Mouse (Mus musculus) hindbrain, embryonic 11.5 days (tissue): ENCODE results near the gene Myh7. TPM values are rescaled to one million over a fixed set of nuclear protein-coding genes. Genes with fewer than 3 reads are reported as not detected.
"Not testable (repeated sequence)": the region's sequence is repeated elsewhere in the genome, so short reads cannot be mapped to it uniquely, and the experiment has no call there.

Experiments used
- ATAC-seq: fragments of 200-750 bp; cut with Nextera tagmentation; 2 replicates; pipeline ENCODE4 v1.8.0; 2017; ENCODE audit warnings: mild to moderate bottlenecking, moderate TSS enrichment, moderate library complexity; ENCODE audit not compliant: low FRiP score
- DNase-seq: peaks from one replicate; pipeline ENCODE4 v3.0.0-alpha.2; 2015; ENCODE audit warnings: low spot score
- H3K27ac ChIP-seq: fragments of 300-500 bp; sonication (generic); 2 replicates; pipeline ENCODE4 v1.5.1; 2014; ENCODE audit warnings: mild to moderate bottlenecking, low read depth, low read length
- H3K27me3 ChIP-seq: fragments of 300-500 bp; sonication (generic); 2 replicates; pipeline ENCODE4 v1.6.1; 2014; ENCODE audit warnings: mild to moderate bottlenecking, low read length, moderate library complexity, mixed read lengths; ENCODE audit not compliant: control insufficient read depth, insufficient read depth
- H3K36me3 ChIP-seq: fragments of 300-500 bp; sonication (generic); 2 replicates; pipeline ENCODE4 v1.6.1; 2014; ENCODE audit warnings: mild to moderate bottlenecking, low read length, moderate library complexity, mixed read lengths; ENCODE audit not compliant: control insufficient read depth, insufficient read depth
- H3K4me1 ChIP-seq: fragments of 300-500 bp; sonication (generic); replicated peaks from 2 replicates; pipeline ENCODE4 v1.6.1; 2014; ENCODE audit warnings: low read length, mixed read lengths; ENCODE audit not compliant: control insufficient read depth, insufficient read depth
- H3K4me2 ChIP-seq: fragments of 300-500 bp; sonication (generic); replicated peaks from 2 replicates; pipeline ENCODE4 v1.6.1; 2014; ENCODE audit warnings: mild to moderate bottlenecking, low read depth, low read length
- H3K4me3 ChIP-seq: fragments of 300-500 bp; sonication (generic); 2 replicates; pipeline ENCODE4 v1.5.1; 2014; ENCODE audit warnings: low read depth, low read length
- H3K9ac ChIP-seq: fragments of 300-500 bp; sonication (generic); 2 replicates; pipeline ENCODE4 v1.6.1; 2014; ENCODE audit warnings: low read depth, low read length
- H3K9me3 ChIP-seq: fragments of 300-500 bp; sonication (generic); 2 replicates; pipeline ENCODE4 v1.6.1; 2016; ENCODE audit warnings: low read length; ENCODE audit not compliant: control insufficient read depth
- WGBS: fragments of 180-500 bp; shearing (Covaris S2); extraction: QIAGEN DNeasy Blood & Tissue Kit; methylation state at CpG from one replicate; pipeline ENCODE4 v1.1.7; 2014; 5-methylcytosine and 5-hydroxymethylcytosine counted together
- polyA plus RNA-seq: library from polyadenylated mRNA; unstranded; fragments of >200 nt; fragmentation: Nextera tagmentation; extraction: Ambion mirVana; gene quantifications from 2 replicates; pipeline ENCODE4 v1.2.1, GENCODE M21; 2014

The Myh7 gene
- polyA plus RNA-seq, 1 experiment from 2014 or later = 1.8 TPM

DNA sequence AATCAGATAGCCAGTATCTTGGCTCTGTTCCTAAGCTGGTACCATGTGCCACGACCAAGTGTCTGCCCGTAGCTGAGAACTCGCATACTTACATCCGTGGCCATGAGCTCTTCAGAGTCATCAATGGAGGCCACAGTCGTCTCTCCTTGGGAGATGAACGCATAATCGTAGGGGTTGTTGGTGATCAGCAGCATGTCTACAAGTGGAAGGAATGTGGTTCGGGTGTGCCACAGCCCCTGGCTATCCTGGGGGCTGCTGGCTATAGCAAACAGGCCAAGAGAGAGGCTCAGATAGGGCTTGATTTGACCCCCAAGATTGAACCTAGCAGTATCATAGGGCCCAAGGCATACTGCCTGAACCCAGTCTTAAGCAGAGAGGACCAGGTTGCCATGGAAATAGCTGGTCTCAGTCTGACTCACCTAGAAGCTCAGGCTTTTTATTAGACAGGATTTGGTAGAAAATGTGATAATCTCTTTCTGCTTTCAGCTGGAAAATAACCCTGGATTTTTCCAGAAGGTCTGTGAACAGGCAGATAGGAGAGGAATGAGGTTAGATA is 4.5 kb downstream of the Myh7 start:
- peaks cover 2% of the 10 kb centered on the region; the same call in 1 of the 2 replicates for H3K4me1 ChIP-seq
- H3K27ac ChIP-seq = no peak overlapping the region
- no peak for ATAC-seq
- no peak overlapping the region for H3K4me2 ChIP-seq
- 89% methylated on average over 8 of the region's 8 CpGs for WGBS
- no peaks in the 10 kb centered on the region for H3K36me3 ChIP-seq
- no peaks in the 10 kb centered on the region for H3K27me3 ChIP-seq
- H3K4me3 ChIP-seq = no peak overlapping the region
- H3K9me3 ChIP-seq = no peaks in the 10 kb centered on the region
- H3K9ac ChIP-seq = no peak overlapping the region
- DNase-seq = no peak

- no peaks in the 10 kb centered on the region for H3K9me3 ChIP-seq
- no peak overlapping the region for H3K9ac ChIP-seq
- H3K4me2 ChIP-seq = no peak overlapping the region
- DNase-seq = no peak
- no peak overlapping the region for H3K27ac ChIP-seq
- no peak for ATAC-seq
- WGBS = 90% methylated on average over 13 of the region's 13 CpGs
- no peaks in the 10 kb centered on the region for H3K36me3 ChIP-seq
- no peaks in the 10 kb centered on the region for H3K4me1 ChIP-seq
- H3K4me3 ChIP-seq = no peak overlapping the region
- no peaks in the 10 kb centered on the region for H3K27me3 ChIP-seq
Measured at GRCm38 (mm10) chr14:54988882-54989281, 5.5 kb downstream of the Myh7 start.

DNA sequence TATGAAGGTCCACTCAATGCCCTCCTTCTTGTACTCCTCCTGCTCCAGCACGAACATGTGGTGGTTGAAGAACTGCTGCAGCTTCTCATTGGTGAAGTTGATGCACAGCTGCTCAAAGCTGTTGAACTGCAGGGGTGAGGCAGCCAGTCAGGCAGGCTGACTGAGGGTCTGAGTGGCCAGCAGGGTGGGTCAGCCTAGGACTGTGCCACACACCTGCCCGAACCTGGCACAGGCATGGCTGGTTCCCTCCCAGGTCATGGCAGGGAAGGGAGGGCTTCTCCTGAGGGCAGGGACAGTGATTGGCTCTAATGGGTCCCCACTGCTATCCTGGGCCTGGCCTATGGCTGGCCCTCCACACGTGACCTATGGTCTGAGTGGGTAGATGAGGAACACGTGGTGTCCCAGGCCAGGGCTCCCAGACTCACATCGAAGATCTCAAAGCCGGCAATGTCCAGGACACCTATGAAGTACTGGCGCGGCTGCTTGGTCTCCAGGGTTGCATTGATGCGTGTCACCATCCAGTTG is 6.0 kb downstream of the Myh7 start:
- H3K36me3 ChIP-seq, H3K9me3 ChIP-seq, H3K4me3 ChIP-seq, DNase-seq, H3K27ac ChIP-seq, H3K4me1 ChIP-seq, H3K4me2 ChIP-seq, ATAC-seq, H3K27me3 ChIP-seq, H3K9ac ChIP-seq: not testable (repeated sequence)
- WGBS = 85% methylated on average over 9 of the region's 9 CpGs

GRCm38 (mm10) chr14:54981934-54982333 is 12.5 kb downstream of the Myh7 start:
- Histone ChIP-seq H3K4me3 (no peak overlapping the region), H3K27me3 (no peaks in the 10 kb centered on the region), H3K36me3 (no peaks in the 10 kb centered on the region), H3K27ac (no peak overlapping the region), H3K9ac (no peak overlapping the region), H3K9me3 (no peaks in the 10 kb centered on the region), H3K4me1 (no peaks in the 10 kb centered on the region), H3K4me2 (no peak overlapping the region)
- ATAC-seq = no peak
- WGBS = 95% methylated on average over 7 of the region's 7 CpGs
- no peak for DNase-seq

GRCm38 (mm10) chr14:54978664-54979063 is 15.8 kb downstream of the Myh7 start:
- Histone ChIP-seq H3K27me3 (no peaks in the 10 kb centered on the region), H3K4me2 (no peak overlapping the region), H3K4me1 (no peaks in the 10 kb centered on the region; the same call in 1 of the 2 replicates), H3K4me3 (no peak overlapping the region), H3K27ac (no peak overlapping the region), H3K9me3 (no peaks in the 10 kb centered on the region), H3K36me3 (no peaks in the 10 kb centered on the region), H3K9ac (no peak overlapping the region)
- ATAC-seq (no peak), DNase-seq (no peak)
- 92% methylated on average over 8 of the region's 8 CpGs for WGBS

- no peak within 1 kb of the TSS for H3K4me2 ChIP-seq
- 69% methylated on average over 1 of the region's 1 CpGs for WGBS
- H3K9me3 ChIP-seq = no peaks in the 10 kb centered on the region
- no peak within 1 kb of the TSS for H3K4me3 ChIP-seq
- ATAC-seq (no peak), DNase-seq (no peak)
- no peak within 1 kb of the TSS for H3K27ac ChIP-seq
- no peaks in the 10 kb centered on the region; the same call in 1 of the 2 replicates for H3K4me1 ChIP-seq
- H3K36me3 ChIP-seq = no peaks in the 10 kb centered on the region
- H3K9ac ChIP-seq = no peak within 1 kb of the TSS
- H3K27me3 ChIP-seq = no peaks in the 10 kb centered on the region
Measured at GRCm38 (mm10) chr14:54976633-54977032, 17.8 kb downstream of the Myh7 start, which contains the start of gene Gm17428. Gene Gm17428, plus strand, starts transcription at chr14:54976933.

GRCm38 (mm10) chr14:54974068-54974791 is 20.2 kb downstream of the Myh7 start:
- WGBS = 70% methylated on average over 6 of the region's 6 CpGs
- Histone ChIP-seq H3K27ac (no peak overlapping the region), H3K9me3 (no peaks in the 10 kb centered on the region), H3K27me3 (no peaks in the 10 kb centered on the region), H3K4me1 (no peaks in the 10 kb centered on the region; the same call in 1 of the 2 replicates), H3K4me2 (no peak overlapping the region), H3K4me3 (no peak overlapping the region), H3K36me3 (no peaks in the 10 kb centered on the region), H3K9ac (no peak overlapping the region)
- ATAC-seq (no peak), DNase-seq (peak; percentile 42)

DNA sequence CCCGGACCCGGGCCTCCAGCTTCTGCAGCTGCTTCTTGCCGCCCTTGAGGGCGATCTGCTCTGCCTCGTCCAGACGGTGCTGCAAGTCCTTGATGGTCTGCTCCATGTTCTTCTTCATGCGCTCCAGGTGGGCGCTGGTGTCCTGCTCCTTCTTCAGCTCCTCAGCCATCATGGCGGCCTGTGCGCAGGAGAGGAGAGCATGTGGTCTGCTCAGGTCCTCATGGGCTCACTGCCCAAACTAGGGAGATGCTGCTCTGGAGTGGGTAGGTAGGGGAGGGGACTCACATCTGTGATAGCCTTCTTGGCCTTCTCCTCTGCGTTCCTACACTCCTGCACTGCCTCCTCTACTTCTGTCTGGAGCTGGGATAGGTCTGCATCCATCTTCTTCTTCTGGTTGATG is 21.6 kb downstream of the Myh7 start:
- H3K4me3 ChIP-seq, DNase-seq, H3K9ac ChIP-seq, ATAC-seq, H3K9me3 ChIP-seq, H3K4me1 ChIP-seq, H3K4me2 ChIP-seq, H3K27me3 ChIP-seq, H3K27ac ChIP-seq, H3K36me3 ChIP-seq: not testable (repeated sequence)
- 89% methylated on average over 7 of the region's 11 CpGs for WGBS

DNA sequence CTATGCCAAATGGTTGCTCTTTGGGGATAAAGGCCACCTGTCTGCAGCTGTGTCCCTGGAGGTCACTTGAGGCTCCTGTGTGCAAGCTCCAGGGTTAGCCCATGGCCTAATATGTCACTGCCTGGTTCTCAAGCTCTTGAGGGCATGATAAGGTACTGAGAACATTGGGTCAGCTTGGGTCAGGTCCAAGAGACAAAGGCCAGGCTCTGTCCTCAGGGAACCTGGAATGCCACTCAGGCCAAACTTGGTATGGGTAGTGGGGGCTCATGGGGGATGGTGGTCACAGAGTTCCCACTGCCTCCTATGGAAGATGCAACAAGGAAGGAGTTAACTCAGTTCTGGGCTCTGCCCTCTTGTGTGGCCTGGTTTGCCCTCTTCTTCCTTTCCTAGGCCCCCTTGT is 26.1 kb downstream of the Myh7 start:
- Histone ChIP-seq H3K27ac (no peak overlapping the region), H3K9me3 (no peaks in the 10 kb centered on the region), H3K4me1 (no peaks in the 10 kb centered on the region), H3K9ac (no peak overlapping the region), H3K4me2 (no peak overlapping the region), H3K4me3 (no peak overlapping the region), H3K27me3 (no peaks in the 10 kb centered on the region), H3K36me3 (no peaks in the 10 kb centered on the region)
- no peak for DNase-seq
- no peak for ATAC-seq
